Mouse (Mus musculus) kidney, adult 2 months (tissue): ENCODE results near the gene Ctns. TPM values are rescaled to one million over a fixed set of nuclear protein-coding genes. Genes with fewer than 3 reads are reported as not detected.

Experiments used
- DNase-seq: peaks from one replicate; pipeline ENCODE4 v3.0.0; 2021
- H3K27ac ChIP-seq: fragments of 200-500 bp; 2 replicates; pipeline ENCODE4 v1.5.1; 2012; ENCODE audit warnings: low read depth, low read length, control low read depth, inconsistent platforms; ENCODE audit not compliant: insufficient read depth
- H3K27me3 ChIP-seq: fragments of 200-500 bp; replicated peaks from 2 replicates; pipeline ENCODE4 v1.6.1; 2012; ENCODE audit warnings: mild to moderate bottlenecking, moderate library complexity, low read length, inconsistent platforms; ENCODE audit not compliant: control insufficient read depth, insufficient read depth
- H3K36me3 ChIP-seq: fragments of 200-500 bp; 2 replicates; pipeline ENCODE4 v1.6.1; 2012; ENCODE audit warnings: mild to moderate bottlenecking, moderate library complexity, low read length, inconsistent platforms; ENCODE audit not compliant: control insufficient read depth, insufficient read depth
- H3K4me1 ChIP-seq: fragments of 200-500 bp; 2 replicates; pipeline ENCODE4 v1.6.1; 2011; ENCODE audit warnings: low read length; ENCODE audit not compliant: control insufficient read depth, insufficient read depth
- H3K4me3 ChIP-seq: fragments of 200-500 bp; 2 replicates; pipeline ENCODE4 v1.5.1; 2011; ENCODE audit warnings: mild to moderate bottlenecking, low read depth, low read length, control low read depth; ENCODE audit not compliant: insufficient read depth
- CTCF ChIP-seq: fragments of 200-500 bp; conservative IDR thresholded peaks from 2 replicates; pipeline ENCODE4 v1.5.1; 2011; ENCODE audit warnings: low read depth, mild to moderate bottlenecking, control low read depth, low read length, moderate library complexity, mixed read lengths; ENCODE audit not compliant: insufficient read depth, insufficient read length
- POLR2A ChIP-seq: fragments of 200-500 bp; IDR thresholded peaks from one replicate; pipeline ENCODE4 v1.6.1; 2011; ENCODE audit warnings: low read depth, low read length, control low read depth
- WGBS: fragments of 180-500 bp; shearing (Covaris S2); methylation state at CpG from one replicate; pipeline ENCODE4 v1.1.7; 2018; 5-methylcytosine and 5-hydroxymethylcytosine counted together
- polyA plus RNA-seq: library from polyadenylated mRNA; depleted of rRNA; stranded (reverse); fragments of >200 nt; gene quantifications from 2 replicates; pipeline ENCODE4 v1.2.3, GENCODE M21; 2012

Ctns gene
- polyA plus RNA-seq, 1 experiment, result 37.5 TPM

DNA sequence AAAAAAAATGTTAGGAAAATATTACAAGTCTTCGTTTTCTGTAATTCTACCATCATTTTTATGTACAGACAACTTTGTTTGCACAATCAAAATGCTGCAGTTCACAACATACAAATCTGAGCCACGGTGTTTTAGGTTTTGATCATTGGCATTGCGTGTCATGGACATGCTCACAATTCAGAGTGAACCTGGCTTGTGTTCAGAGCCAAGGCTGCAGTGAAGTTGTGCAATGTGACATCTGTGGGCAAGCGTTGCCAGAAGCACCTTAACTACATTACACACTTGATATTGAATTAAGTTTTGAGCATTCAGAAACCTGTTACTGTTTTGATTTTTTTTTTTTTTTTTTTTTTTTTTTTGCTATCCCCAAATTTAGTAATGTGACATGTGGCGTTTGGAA, 31.2 kb upstream of the Ctns start:
- Histone ChIP-seq H3K36me3 (no peaks in the 10 kb centered on the region), H3K27ac (no peak overlapping the region), H3K27me3 (no peaks in the 10 kb centered on the region), H3K4me3 (no peak overlapping the region), H3K4me1 (no peaks in the 10 kb centered on the region)
- 89% methylated on average over 5 of the region's 5 CpGs for WGBS
- TF ChIP-seq CTCF (no peak), POLR2A (no peak)
- no peak for DNase-seq

DNA sequence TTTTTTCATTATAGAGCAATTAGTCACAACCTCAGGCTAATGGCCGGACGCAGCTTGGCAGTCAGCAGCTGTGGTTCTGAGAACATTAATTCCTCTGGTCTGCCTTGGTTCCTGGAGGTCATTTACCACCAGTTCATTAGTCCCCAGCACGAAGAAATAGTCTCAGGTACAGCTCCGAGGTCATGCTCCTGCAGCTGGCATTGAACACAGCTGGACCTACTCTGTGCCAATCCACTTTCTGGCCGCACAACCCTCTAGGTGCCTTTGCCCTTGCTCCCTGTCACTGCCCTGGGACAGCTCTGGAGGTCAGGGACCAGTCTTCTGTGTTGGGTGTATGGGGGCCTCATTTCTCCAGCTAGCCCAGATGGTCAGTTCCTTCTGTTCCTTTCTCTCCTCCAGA, 30.0 kb upstream of the Ctns start:
- no peak for TF ChIP-seq CTCF
- TF ChIP-seq POLR2A, result no peak
- Histone ChIP-seq H3K27me3 (no peaks in the 10 kb centered on the region), H3K4me1 (no peaks in the 10 kb centered on the region), H3K4me3 (no peak overlapping the region), H3K36me3 (no peaks in the 10 kb centered on the region), H3K27ac (no peak overlapping the region)
- peak; percentile 35 for DNase-seq
- 50% methylated on average over 5 of the region's 5 CpGs for WGBS

DNA sequence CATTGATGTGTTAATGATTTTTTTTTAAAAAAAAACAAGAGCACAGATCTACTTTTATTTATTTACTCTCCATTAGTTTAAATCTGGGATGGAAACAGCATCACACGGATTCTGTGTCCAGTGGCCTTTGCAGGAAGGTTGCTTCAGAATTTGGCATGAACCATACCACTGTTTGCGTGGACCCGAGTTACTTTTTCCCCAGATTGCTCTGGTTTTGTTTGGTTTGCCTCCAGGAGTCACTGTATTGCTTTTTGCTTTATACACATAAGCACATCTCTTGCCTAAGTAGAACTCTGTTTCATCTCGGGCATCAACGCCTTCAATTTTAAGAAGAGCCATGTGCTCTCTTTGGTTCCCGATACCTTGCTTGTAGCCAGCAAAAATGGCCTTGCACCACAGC, 27.0 kb upstream of the Ctns start:
- WGBS, result 88% methylated on average over 6 of the region's 6 CpGs
- Histone ChIP-seq H3K27me3 (no peaks in the 10 kb centered on the region), H3K4me3 (no peak overlapping the region), H3K27ac (no peak overlapping the region), H3K36me3 (no peaks in the 10 kb centered on the region), H3K4me1 (no peaks in the 10 kb centered on the region)
- no peak for DNase-seq
- TF ChIP-seq CTCF (no peak), POLR2A (no peak)

DNA sequence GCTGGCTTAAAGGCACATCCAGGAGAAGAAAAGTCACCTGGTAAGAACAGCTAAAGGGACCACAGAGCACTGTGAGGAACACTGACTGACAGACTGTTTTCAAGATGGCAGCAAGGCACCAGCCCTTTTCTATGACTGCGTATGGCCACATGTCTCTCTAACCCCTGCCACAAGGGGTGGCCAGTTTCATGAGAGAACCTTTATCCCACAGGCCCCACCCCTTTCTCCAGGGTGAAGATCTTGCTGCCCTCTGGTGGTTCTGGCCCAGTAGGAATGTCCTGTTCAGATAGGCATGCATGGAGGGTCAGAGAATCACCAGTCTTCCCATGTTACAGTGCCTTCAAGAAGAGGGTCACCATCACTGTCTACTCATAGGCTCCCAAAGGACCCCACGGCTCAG, 25.1 kb upstream of the Ctns start:
- H3K27ac ChIP-seq, result no peak overlapping the region
- no peak for TF ChIP-seq POLR2A
- peak; percentile 67 for TF ChIP-seq CTCF
- WGBS, result 52% methylated on average over 2 of the region's 2 CpGs
- no peaks in the 10 kb centered on the region for H3K27me3 ChIP-seq
- no peaks in the 10 kb centered on the region for H3K4me1 ChIP-seq
- no peak overlapping the region for H3K4me3 ChIP-seq
- DNase-seq, result peak; percentile 67
- no peaks in the 10 kb centered on the region for H3K36me3 ChIP-seq

DNA sequence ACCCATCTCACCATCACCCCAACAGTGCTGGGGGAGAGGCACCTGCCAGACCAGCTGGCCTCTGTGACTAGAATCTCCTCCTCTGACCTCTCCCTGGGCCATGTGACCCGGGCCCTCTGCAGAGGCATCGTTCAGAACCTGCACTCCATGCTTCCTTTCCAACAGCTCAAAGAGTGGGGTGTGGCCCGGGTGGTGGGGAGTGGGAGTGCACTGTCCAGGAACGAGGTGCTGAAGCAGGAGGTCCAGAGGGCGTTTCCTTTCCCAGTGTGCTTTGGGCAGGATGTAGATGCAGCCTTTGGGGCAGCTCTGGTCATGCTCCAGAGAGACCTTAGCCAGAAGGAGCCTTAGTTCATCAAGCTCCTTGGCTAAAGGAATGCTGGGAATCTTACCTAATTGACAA, 24.0 kb upstream of the Ctns start:
- TF ChIP-seq CTCF, result no peak
- TF ChIP-seq POLR2A, result no peak
- H3K27me3 ChIP-seq, result no peaks in the 10 kb centered on the region
- H3K4me3 ChIP-seq, result no peak overlapping the region
- no peak for DNase-seq
- no peaks in the 10 kb centered on the region for H3K4me1 ChIP-seq
- WGBS, result 24% methylated on average over 5 of the region's 5 CpGs
- no peak overlapping the region for H3K27ac ChIP-seq
- H3K36me3 ChIP-seq, result no peaks in the 10 kb centered on the region

DNA sequence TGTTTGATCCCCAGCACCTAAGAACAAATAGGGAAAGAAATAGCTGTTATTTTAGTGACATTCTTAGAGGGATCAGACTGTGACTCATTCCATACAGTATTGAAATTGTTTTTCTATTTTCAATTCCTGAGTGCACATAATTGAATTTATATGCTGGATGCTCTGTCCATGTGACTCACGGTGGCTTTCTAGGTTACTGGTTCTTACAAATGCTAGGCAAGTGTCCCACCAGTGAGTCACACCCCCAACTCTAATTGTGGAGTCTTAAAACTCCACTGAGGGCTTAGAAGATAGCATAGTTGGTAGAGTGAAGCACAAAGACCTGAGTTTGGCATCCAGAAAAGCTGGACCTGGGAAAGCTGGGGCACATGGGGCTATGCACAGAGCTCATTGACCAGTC, 21.8 kb upstream of the Ctns start:
- H3K36me3 ChIP-seq, result no peaks in the 10 kb centered on the region
- no peaks in the 10 kb centered on the region for H3K4me1 ChIP-seq
- no peak for DNase-seq
- no peaks in the 10 kb centered on the region for H3K27me3 ChIP-seq
- WGBS, result 82% methylated on average over 1 of the region's 1 CpGs
- TF ChIP-seq CTCF (no peak), POLR2A (no peak)
- H3K4me3 ChIP-seq, result no peak overlapping the region
- no peak overlapping the region for H3K27ac ChIP-seq

DNA sequence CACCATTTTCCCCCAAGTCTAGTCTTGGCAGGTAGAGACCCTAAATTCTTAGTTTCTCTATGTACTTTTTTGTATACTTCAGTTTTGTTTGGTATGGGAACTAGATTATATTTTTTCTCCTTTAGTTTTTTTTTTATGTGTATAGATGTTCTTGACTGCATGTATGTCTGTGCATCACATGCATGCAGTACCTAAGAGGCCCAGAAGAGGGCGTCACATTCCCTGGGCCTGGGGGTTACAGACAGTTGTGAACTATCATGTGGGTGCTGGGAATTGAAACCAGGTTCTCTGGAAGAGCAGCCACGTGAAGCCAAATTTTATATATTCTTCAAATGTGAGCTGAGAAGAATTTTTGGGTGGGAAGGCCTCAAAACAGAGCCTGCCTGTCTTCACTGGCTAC, 20.8 kb upstream of the Ctns start:
- no peaks in the 10 kb centered on the region for H3K27me3 ChIP-seq
- H3K36me3 ChIP-seq, result no peaks in the 10 kb centered on the region
- peak; percentile 15; the same call in 1 of the 2 replicates for TF ChIP-seq CTCF
- TF ChIP-seq POLR2A, result no peak
- no peak overlapping the region for H3K27ac ChIP-seq
- no peaks in the 10 kb centered on the region for H3K4me1 ChIP-seq
- WGBS, result 72% methylated on average over 2 of the region's 2 CpGs
- no peak for DNase-seq
- H3K4me3 ChIP-seq, result no peak overlapping the region

DNA sequence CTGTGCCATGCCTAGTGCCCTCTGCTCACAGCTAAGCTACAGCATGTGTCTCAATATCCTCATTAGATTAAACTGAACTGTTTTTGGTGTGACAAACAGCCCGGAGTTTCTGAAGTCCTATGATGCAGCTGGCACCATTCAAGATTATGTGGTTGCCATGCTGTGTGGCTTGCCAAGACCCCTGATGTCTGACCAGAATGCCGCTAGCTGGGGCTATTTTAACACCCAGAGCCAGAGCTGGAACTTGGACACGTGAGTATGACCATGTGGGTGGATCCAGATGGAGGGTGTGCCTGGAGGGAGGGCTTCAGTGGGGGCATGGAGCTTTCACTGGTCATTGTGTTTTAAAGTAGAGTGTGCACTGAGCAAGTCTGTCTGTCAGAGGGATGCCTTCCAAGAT, 15.1 kb upstream of the Ctns start:
- H3K27ac ChIP-seq, result no peak overlapping the region
- H3K36me3 ChIP-seq, result no peaks in the 10 kb centered on the region
- no peak for DNase-seq
- no peak for TF ChIP-seq POLR2A
- TF ChIP-seq CTCF, result no peak
- no peak overlapping the region for H3K4me3 ChIP-seq
- H3K4me1 ChIP-seq, result no peaks in the 10 kb centered on the region
- WGBS, result 77% methylated on average over 3 of the region's 3 CpGs
- no peaks in the 10 kb centered on the region for H3K27me3 ChIP-seq
